ENCODE assay signal across 24 mouse cellular contexts in genomic region chr6:117605685-117606084, GRCm38 (mm10).
DNase-seq lines count a peak whose midpoint lies in the region; ATAC-seq and TF ChIP-seq lines count a peak whose summit lies in the region.
"Had no signal": no experiment of that assay in that cellular context is flagged by ENCODE, and none has a peak within 500 bp of the region (broad histone marks: within the 10 kb centered on the region; RNA-seq: fewer than 3 reads in every experiment).

No protein-coding gene starts in this region.

- no peak overlapping the region for H3K4me3 ChIP-seq in heart, postnatal 0 days (ENCODE audit: low read depth, low read length)
- H3K4me3 ChIP-seq: embryonic facial prominence, embryonic 12.5 days; erythroblast, embryonic 14.5 days; forebrain, embryonic 15.5 days; hindbrain, embryonic 13.5 days; kidney, embryonic 15.5 days; limb, embryonic 15.5 days; liver, embryonic 15.5 days; midbrain, embryonic 13.5 days; neural tube, embryonic 13.5 days had no signal

- peak overlapping the region; percentile 59; the same call in 1 of the 2 replicates for H3K27ac ChIP-seq in heart, postnatal 0 days (ENCODE audit: low read depth)
- H3K27ac ChIP-seq: embryonic facial prominence, embryonic 12.5 days; forebrain, embryonic 15.5 days; hindbrain, embryonic 13.5 days; kidney, embryonic 15.5 days; limb, embryonic 15.5 days; liver, embryonic 15.5 days; midbrain, embryonic 13.5 days; neural tube, embryonic 13.5 days had no signal

- TF ChIP-seq EP300 in heart, postnatal 0 days (IDR thresholded peaks at IDR 0.05; ENCODE audit: low read depth) = no peak

- peak; percentile 81 for ATAC-seq in heart, postnatal 0 days (ENCODE audit: insufficient read depth, low read depth)
- ATAC-seq: forebrain, embryonic 15.5 days; inflammation-experienced regulatory T-cells, adult 6 months; lung, postnatal 0 days; midbrain, embryonic 13.5 days had no signal

- no peak for TF ChIP-seq CTCF in heart, postnatal 0 days (IDR thresholded peaks at IDR 0.05; ENCODE audit: low read depth)

- H3K4me1 ChIP-seq in heart, postnatal 0 days (ENCODE audit: control insufficient read depth, insufficient read depth) = peaks cover 34% of the 10 kb centered on the region
- H3K4me1 ChIP-seq: forebrain, embryonic 15.5 days; hindbrain, embryonic 13.5 days; liver, embryonic 15.5 days; midbrain, embryonic 13.5 days; neural tube, embryonic 13.5 days had no signal

- H3K9ac ChIP-seq in heart, postnatal 0 days (replicated peaks; ENCODE audit: low read depth, low read length) = no peak overlapping the region
- H3K9ac ChIP-seq: embryonic facial prominence, embryonic 12.5 days; forebrain, embryonic 15.5 days; hindbrain, embryonic 13.5 days; kidney, embryonic 15.5 days; limb, embryonic 15.5 days; liver, embryonic 15.5 days; midbrain, embryonic 13.5 days; neural tube, embryonic 13.5 days had no signal

- 14% methylated on average over 4 of the region's 4 CpGs for WGBS in heart, postnatal 0 days

- H3K4me2 ChIP-seq in heart, postnatal 0 days (ENCODE audit: low read depth, low read length) = peak overlapping the region; percentile 6; the same call in 1 of the 2 replicates
- H3K4me2 ChIP-seq: embryonic facial prominence, embryonic 12.5 days; forebrain, embryonic 15.5 days; hindbrain, embryonic 13.5 days; kidney, embryonic 15.5 days; limb, embryonic 15.5 days; liver, embryonic 15.5 days; midbrain, embryonic 13.5 days; neural tube, embryonic 13.5 days had no signal

- peaks cover 8% of the 10 kb centered on the region; the same call in 1 of the 2 replicates for H3K9me3 ChIP-seq in heart, postnatal 0 days (replicated peaks; ENCODE audit: control insufficient read depth, low read length)
- H3K9me3 ChIP-seq: forebrain, embryonic 15.5 days; hindbrain, embryonic 13.5 days; limb, embryonic 15.5 days; liver, embryonic 15.5 days; neural tube, embryonic 13.5 days had no signal

- DNase-seq in heart, adult 11 months = peak; percentile 90
- DNase-seq in heart, postnatal 14 days = no peak
- peak; percentile 65 for DNase-seq in 3T3-L1 (ENCODE audit: low read depth, low spot score)
- peak; percentile 45 for DNase-seq in brain, adult 2 months (ENCODE audit: low read depth, low spot score)
- DNase-seq in heart, postnatal 0 days (ENCODE audit: low spot score) = peak; percentile 71
- no peak for DNase-seq in adrenal gland, adult 18-20 months (ENCODE audit: low spot score in 2 of 2)
- no peak for DNase-seq in T-cell, adult 2 months (ENCODE audit: low spot score)
- DNase-seq: adrenal gland, postnatal 10 days; B cell, adult 2 months; cerebellum, adult 11 months; cerebellum, postnatal 10 days; right cerebral cortex, postnatal 14 days; thymus, postnatal 4 days had no signal

- no peaks in the 10 kb centered on the region for H3K36me3 ChIP-seq in heart, postnatal 0 days (replicated peaks; ENCODE audit: control insufficient read depth, insufficient read depth, low read length)
- H3K36me3 ChIP-seq: embryonic facial prominence, embryonic 12.5 days; forebrain, embryonic 15.5 days; hindbrain, embryonic 13.5 days; kidney, embryonic 15.5 days; limb, embryonic 15.5 days; liver, embryonic 15.5 days; midbrain, embryonic 13.5 days; neural tube, embryonic 13.5 days had no signal

- intact Hi-C loops in heart, postnatal 14 days (cut with DNase I) = no loop called here

- 0 out of 2 replicates have a peak, but pooled peaks cover 7% of the 10 kb centered on the region for H3K27me3 ChIP-seq in heart, postnatal 0 days (ENCODE audit: control insufficient read depth, insufficient read depth, low read length)
- H3K27me3 ChIP-seq: embryonic facial prominence, embryonic 12.5 days; forebrain, embryonic 15.5 days; hindbrain, embryonic 13.5 days; kidney, embryonic 15.5 days; liver, embryonic 15.5 days; midbrain, embryonic 13.5 days; neural tube, embryonic 13.5 days had no signal

Comparison
In these comparisons a context has a peak if more than half of its experiments do, and no peak if none do; other contexts are left out.
1. DNase-seq: peak in heart, adult 11 months (single experiment), 3T3-L1 (single experiment), brain, adult 2 months (single experiment) and heart, postnatal 0 days (single experiment); none in heart, postnatal 14 days (0 of 2), adrenal gland, adult 18-20 months (0 of 2) and T-cell, adult 2 months (single experiment).